Comparison of ENCODE assay signal across 10 mouse cellular contexts in the genomic region with DNA sequence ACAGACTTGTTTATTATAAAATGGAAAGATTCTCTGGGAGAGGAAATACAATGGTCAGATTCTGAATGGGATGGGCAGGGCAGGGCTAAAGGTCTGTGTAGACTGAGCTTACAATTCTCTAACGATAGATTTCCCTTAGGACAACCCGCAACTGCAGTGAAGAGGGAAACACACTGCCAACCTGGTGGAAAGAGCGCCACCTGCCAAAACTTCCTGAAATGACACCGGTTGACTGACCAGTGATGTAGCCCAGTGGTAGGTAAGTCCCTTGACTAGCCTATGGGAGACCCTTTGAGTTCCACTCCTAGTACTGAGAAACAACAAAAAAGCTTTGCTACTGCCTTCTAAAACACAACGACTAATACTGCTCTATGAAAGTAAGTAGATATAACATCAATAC. TPM values are rescaled to one million over a fixed set of nuclear protein-coding genes. Genes with fewer than 3 reads are reported as not detected.
A peak's percentile ranks its signal among the peaks of the same experiment; 100 is the strongest.
DNase-seq lines count a peak whose midpoint lies in the region; TF ChIP-seq lines count a peak whose summit lies in the region.
"Had no signal": no experiment of that assay in that cellular context is flagged by ENCODE, and none has a peak within 500 bp of the region (broad histone marks: within the 10 kb centered on the region; RNA-seq: fewer than 3 reads in every experiment).

No protein-coding gene starts in this region.

- no peak overlapping the region for H3K4me3 ChIP-seq in heart, embryonic 10.5 days
- H3K4me3 ChIP-seq in embryonic fibroblast, embryonic 13.5 days (ENCODE audit: insufficient read depth, low read length): no peak overlapping the region
- no peak overlapping the region for H3K4me3 ChIP-seq in lung, adult 2 months (replicated peaks; ENCODE audit: extremely low read depth, low read depth, low read length)
- H3K4me3 ChIP-seq: embryonic facial prominence, embryonic 13.5 days; limb, embryonic 13.5 days had no signal

- peak; percentile 31 for DNase-seq in heart, adult 8-10 months (ENCODE audit: low spot score)
- DNase-seq in heart, embryonic 10.5 days (ENCODE audit: low spot score): no peak
- DNase-seq in spleen, adult 18-20 months: peak; percentile 30 to 62
- DNase-seq in spleen, adult 12 weeks (ENCODE audit: low spot score): no peak
- DNase-seq in adrenal gland, postnatal 36 days: peak; percentile 42 to 59
- peak; percentile 46 for DNase-seq in lung, adult 2 months
- DNase-seq in thymus, postnatal 25 days: peak; percentile 37

- TF ChIP-seq CTCF in embryonic fibroblast, embryonic 13.5 days (IDR thresholded peaks at IDR 0.05; ENCODE audit: borderline replicate concordance, insufficient read depth, low read length): peak; percentile 18; the same call in 1 of the 2 replicates
- TF ChIP-seq CTCF in lung, adult 2 months (IDR thresholded peaks at IDR 0.05; ENCODE audit: insufficient read depth, low read length): peak; percentile 74

- H3K27me3 ChIP-seq in heart, embryonic 10.5 days (ENCODE audit: insufficient read depth, poor library complexity, severe bottlenecking): no peaks in the 10 kb centered on the region
- H3K27me3 ChIP-seq: embryonic facial prominence, embryonic 13.5 days; limb, embryonic 13.5 days had no signal

- WGBS in heart, embryonic 10.5 days: 27% methylated on average over 5 of the region's 5 CpGs
- 24% methylated on average over 5 of the region's 5 CpGs for WGBS in lung, adult 2 months

- H3K9me3 ChIP-seq in heart, embryonic 10.5 days: no peaks in the 10 kb centered on the region
- H3K9me3 ChIP-seq: embryonic facial prominence, embryonic 13.5 days; limb, embryonic 13.5 days had no signal

- H3K4me1 ChIP-seq in heart, embryonic 10.5 days: peaks cover 5% of the 10 kb centered on the region; the same call in 1 of the 2 replicates
- no peaks in the 10 kb centered on the region for H3K4me1 ChIP-seq in embryonic fibroblast, embryonic 13.5 days (ENCODE audit: control insufficient read depth, insufficient read depth, low read length)
- H3K4me1 ChIP-seq in lung, adult 2 months (ENCODE audit: control insufficient read depth, insufficient read depth, low read length): peaks cover 7% of the 10 kb centered on the region

- peaks cover 29% of the 10 kb centered on the region for H3K36me3 ChIP-seq in heart, embryonic 10.5 days

- no peak for TF ChIP-seq POLR2A in embryonic fibroblast, embryonic 13.5 days (IDR thresholded peaks at IDR 0.05; ENCODE audit: low read depth, low read length)
- TF ChIP-seq POLR2A in lung, adult 2 months (IDR thresholded peaks at IDR 0.05; ENCODE audit: borderline replicate concordance, extremely low read depth, low read depth, low read length): no peak

- H3K27ac ChIP-seq in heart, embryonic 10.5 days: no peak overlapping the region
- no peak overlapping the region for H3K27ac ChIP-seq in embryonic fibroblast, embryonic 13.5 days (ENCODE audit: insufficient read depth, low read length)
- H3K27ac ChIP-seq: embryonic facial prominence, embryonic 13.5 days; limb, embryonic 13.5 days had no signal

RNA-seq across cellular contexts. Expression of a gene that starts 3.5 kb away (rescaled TPM):
- total RNA-seq in heart, adult 8-10 months (2022): 100 to 1,000 TPM; 110 to 120 (median 111) TPM
- 64.2 and 67.1 TPM in 2 replicates for polyA plus RNA-seq in heart, embryonic 10.5 days (2016; fragmentation: Nextera tagmentation; extraction: Ambion mirVana)
- total RNA-seq in adrenal gland, postnatal 36 days (2021): 10 to 100 TPM; 68.4 to 72.6 TPM
- polyA plus RNA-seq in embryonic fibroblast, embryonic 13.5 days (2011; ENCODE audit: insufficient read length, low read depth, missing spikeins): 31.3 and 31.8 TPM in 2 replicates
- 67.7 and 97.9 TPM in 2 replicates for polyA plus RNA-seq in lung, adult 2 months (2012; rRNA removed)

RNA-seq across cellular contexts. Expression of a gene that starts 48.1 kb away (rescaled TPM):
- total RNA-seq in heart, adult 8-10 months (2022): 1 to 10 TPM in 3 of 4 experiments, under 1 TPM in 1; 0.98 to 2.6 (median 1.1) TPM
- polyA plus RNA-seq in heart, embryonic 10.5 days (2016; fragmentation: Nextera tagmentation; extraction: Ambion mirVana): 0.67 and 1.7 TPM in 2 replicates
- 1 to 10 TPM; 1.1 TPM for total RNA-seq in adrenal gland, postnatal 36 days (2021)
- 2.8 and 3.2 TPM in 2 replicates for polyA plus RNA-seq in embryonic fibroblast, embryonic 13.5 days (2011; ENCODE audit: insufficient read length, low read depth, missing spikeins)
- polyA plus RNA-seq in lung, adult 2 months (2012; rRNA removed): 4.0 and 5.9 TPM in 2 replicates

Comparison
In these comparisons a context has a peak if more than half of its experiments do, and no peak if none do; other contexts are left out.
1. DNase-seq: peak in heart, adult 8-10 months (single experiment), spleen, adult 18-20 months (2 of 2), adrenal gland, postnatal 36 days (2 of 2), lung, adult 2 months (single experiment) and thymus, postnatal 25 days (single experiment); none in heart, embryonic 10.5 days (single experiment) and spleen, adult 12 weeks (single experiment).